Mouse (Mus musculus) hindbrain, embryonic 11.5 days (tissue): Measurements from ENCODE around the gene Hmox2. TPM values are rescaled to one million over a fixed set of nuclear protein-coding genes. Genes with fewer than 3 reads are reported as not detected.
"Not testable (repeated sequence)": the region's sequence is repeated elsewhere in the genome, so short reads cannot be mapped to it uniquely, and the experiment has no call there.

Source experiments
- ATAC-seq: fragments of 200-750 bp; cut with Nextera tagmentation; 2 replicates; pipeline ENCODE4 v1.8.0; 2017; ENCODE audit warnings: mild to moderate bottlenecking, moderate TSS enrichment, moderate library complexity; ENCODE audit not compliant: low FRiP score
- DNase-seq: peaks from one replicate; pipeline ENCODE4 v3.0.0-alpha.2; 2015; ENCODE audit warnings: low spot score
- H3K27ac ChIP-seq: fragments of 300-500 bp; sonication (generic); 2 replicates; pipeline ENCODE4 v1.5.1; 2014; ENCODE audit warnings: mild to moderate bottlenecking, low read depth, low read length
- H3K27me3 ChIP-seq: fragments of 300-500 bp; sonication (generic); 2 replicates; pipeline ENCODE4 v1.6.1; 2014; ENCODE audit warnings: mild to moderate bottlenecking, low read length, moderate library complexity, mixed read lengths; ENCODE audit not compliant: control insufficient read depth, insufficient read depth
- H3K36me3 ChIP-seq: fragments of 300-500 bp; sonication (generic); 2 replicates; pipeline ENCODE4 v1.6.1; 2014; ENCODE audit warnings: mild to moderate bottlenecking, low read length, moderate library complexity, mixed read lengths; ENCODE audit not compliant: control insufficient read depth, insufficient read depth
- H3K4me1 ChIP-seq: fragments of 300-500 bp; sonication (generic); replicated peaks from 2 replicates; pipeline ENCODE4 v1.6.1; 2014; ENCODE audit warnings: low read length, mixed read lengths; ENCODE audit not compliant: control insufficient read depth, insufficient read depth
- H3K4me2 ChIP-seq: fragments of 300-500 bp; sonication (generic); replicated peaks from 2 replicates; pipeline ENCODE4 v1.6.1; 2014; ENCODE audit warnings: mild to moderate bottlenecking, low read depth, low read length
- H3K4me3 ChIP-seq: fragments of 300-500 bp; sonication (generic); 2 replicates; pipeline ENCODE4 v1.5.1; 2014; ENCODE audit warnings: low read depth, low read length
- H3K9ac ChIP-seq: fragments of 300-500 bp; sonication (generic); 2 replicates; pipeline ENCODE4 v1.6.1; 2014; ENCODE audit warnings: low read depth, low read length
- H3K9me3 ChIP-seq: fragments of 300-500 bp; sonication (generic); 2 replicates; pipeline ENCODE4 v1.6.1; 2016; ENCODE audit warnings: low read length; ENCODE audit not compliant: control insufficient read depth
- WGBS: fragments of 180-500 bp; shearing (Covaris S2); extraction: QIAGEN DNeasy Blood & Tissue Kit; methylation state at CpG from one replicate; pipeline ENCODE4 v1.1.7; 2014; 5-methylcytosine and 5-hydroxymethylcytosine counted together
- polyA plus RNA-seq: library from polyadenylated mRNA; unstranded; fragments of >200 nt; fragmentation: Nextera tagmentation; extraction: Ambion mirVana; gene quantifications from 2 replicates; pipeline ENCODE4 v1.2.1, GENCODE M21; 2014

Hmox2 gene
- polyA plus RNA-seq, 1 experiment from 2014 or later, result 96.4 TPM

- Histone ChIP-seq H3K36me3 (no peaks in the 10 kb centered on the region), H3K4me2 (no peak overlapping the region), H3K9me3 (no peaks in the 10 kb centered on the region), H3K4me3 (no peak overlapping the region), H3K9ac (no peak overlapping the region), H3K27ac (no peak overlapping the region), H3K4me1 (no peaks in the 10 kb centered on the region), H3K27me3 (no peaks in the 10 kb centered on the region)
- 86% methylated on average over 3 of the region's 3 CpGs for WGBS
- DNase-seq (no peak), ATAC-seq (no peak)
These were observed 4.7 kb downstream of the Hmox2 start for GRCm38 (mm10) chr16:4730776-4731358.

GRCm38 (mm10) chr16:4736262-4736661 is 10.1 kb downstream of the Hmox2 start:
- no peak for DNase-seq
- Histone ChIP-seq H3K27me3 (no peaks in the 10 kb centered on the region), H3K4me3 (no peak overlapping the region), H3K9ac (no peak overlapping the region), H3K4me2 (no peak overlapping the region), H3K4me1 (no peaks in the 10 kb centered on the region), H3K36me3 (no peaks in the 10 kb centered on the region), H3K27ac (no peak overlapping the region), H3K9me3 (no peaks in the 10 kb centered on the region)
- WGBS, result 84% methylated on average over 2 of the region's 2 CpGs
- no peak for ATAC-seq

- Histone ChIP-seq H3K27me3 (no peaks in the 10 kb centered on the region), H3K4me2 (no peak overlapping the region), H3K4me3 (no peak overlapping the region), H3K36me3 (no peaks in the 10 kb centered on the region), H3K9me3 (no peaks in the 10 kb centered on the region), H3K9ac (no peak overlapping the region), H3K27ac (no peak overlapping the region), H3K4me1 (no peaks in the 10 kb centered on the region)
- DNase-seq, result no peak
- ATAC-seq, result no peak
- WGBS, result 89% methylated on average over 2 of the region's 2 CpGs
These were observed 13.8 kb downstream of the Hmox2 start for GRCm38 (mm10) chr16:4739994-4740393.

GRCm38 (mm10) chr16:4742186-4742585 is 16.0 kb downstream of the Hmox2 start:
- H3K27ac ChIP-seq, result no peak overlapping the region
- ATAC-seq (no peak), DNase-seq (no peak)
- no peaks in the 10 kb centered on the region for H3K36me3 ChIP-seq
- H3K9ac ChIP-seq, result no peak overlapping the region
- no peak overlapping the region for H3K4me3 ChIP-seq
- WGBS, result 97% methylated on average over 1 of the region's 1 CpGs
- no peak overlapping the region for H3K4me2 ChIP-seq
- no peaks in the 10 kb centered on the region for H3K27me3 ChIP-seq
- H3K9me3 ChIP-seq, result no peaks in the 10 kb centered on the region
- no peaks in the 10 kb centered on the region for H3K4me1 ChIP-seq

GRCm38 (mm10) chr16:4752155-4752554 is 26.0 kb downstream of the Hmox2 start:
- H3K27me3 ChIP-seq, result no peaks in the 10 kb centered on the region
- H3K9ac ChIP-seq, result no peak overlapping the region
- WGBS, result 100% methylated on average over 3 of the region's 3 CpGs
- no peak overlapping the region for H3K27ac ChIP-seq
- no peaks in the 10 kb centered on the region for H3K4me1 ChIP-seq
- H3K4me2 ChIP-seq, result no peak overlapping the region
- no peak overlapping the region for H3K4me3 ChIP-seq
- no peaks in the 10 kb centered on the region for H3K36me3 ChIP-seq
- H3K9me3 ChIP-seq, result no peaks in the 10 kb centered on the region
- DNase-seq, result no peak
- ATAC-seq, result no peak

- Histone ChIP-seq H3K4me3 (no peak overlapping the region), H3K27me3 (no peaks in the 10 kb centered on the region), H3K9ac (no peak overlapping the region), H3K4me1 (no peaks in the 10 kb centered on the region), H3K9me3 (no peaks in the 10 kb centered on the region), H3K36me3 (no peaks in the 10 kb centered on the region), H3K4me2 (no peak overlapping the region), H3K27ac (no peak overlapping the region)
- 87% methylated on average over 3 of the region's 3 CpGs for WGBS
- no peak for ATAC-seq
- DNase-seq, result no peak
These were observed 27.9 kb downstream of the Hmox2 start for GRCm38 (mm10) chr16:4754045-4754444.

GRCm38 (mm10) chr16:4756660-4757335 is 30.6 kb downstream of the Hmox2 start:
- ATAC-seq (peak; percentile 86), DNase-seq (peak; percentile 46)
- H3K4me2 ChIP-seq, result 0 out of 2 replicates have a peak overlapping the region, but pooled peaks have one; percentile 6
- H3K9ac ChIP-seq, result peak overlapping the region; percentile 55
- H3K9me3 ChIP-seq, H3K36me3 ChIP-seq, H3K4me1 ChIP-seq, H3K27me3 ChIP-seq, H3K27ac ChIP-seq: not testable (repeated sequence)
- 6% methylated on average over 19 of the region's 42 CpGs for WGBS
- H3K4me3 ChIP-seq, result peak overlapping the region; percentile 38

- no peaks in the 10 kb centered on the region; the same call in 1 of the 2 replicates for H3K36me3 ChIP-seq
- no peak overlapping the region for H3K27ac ChIP-seq
- no peak overlapping the region for H3K4me2 ChIP-seq
- DNase-seq (no peak), ATAC-seq (no peak)
- WGBS, result 95% methylated on average over 4 of the region's 4 CpGs
- H3K4me1 ChIP-seq, result no peaks in the 10 kb centered on the region
- H3K9ac ChIP-seq, result no peak overlapping the region
- no peak overlapping the region for H3K4me3 ChIP-seq
- H3K27me3 ChIP-seq, result no peaks in the 10 kb centered on the region
- H3K9me3 ChIP-seq, result no peaks in the 10 kb centered on the region
These were observed 36.3 kb downstream of the Hmox2 start for GRCm38 (mm10) chr16:4762437-4762836.

- no peaks in the 10 kb centered on the region for H3K27me3 ChIP-seq
- no peak for ATAC-seq
These were observed 37.1 kb downstream of the Hmox2 start for GRCm38 (mm10) chr16:4763276-4763675.

More at GRCm38 (mm10) chr16:4763276-4763675, 37.1 kb downstream of the Hmox2 start:
- Histone ChIP-seq H3K27ac (no peak overlapping the region), H3K9ac (no peak overlapping the region), H3K4me2 (no peak overlapping the region), H3K36me3 (no peaks in the 10 kb centered on the region; the same call in 1 of the 2 replicates), H3K4me1 (no peaks in the 10 kb centered on the region), H3K4me3 (no peak overlapping the region), H3K9me3 (no peaks in the 10 kb centered on the region)
- peak; percentile 54 for DNase-seq
- 46% methylated on average over 2 of the region's 2 CpGs for WGBS
